18 mouse cellular contexts compared by ENCODE assay signal in genomic region chr4:82302901-82303300, GRCm38 (mm10).
DNase-seq lines count a peak whose midpoint lies in the region; ATAC-seq lines count a peak whose summit lies in the region.
"Had no signal": no experiment of that assay in that cellular context is flagged by ENCODE, and none has a peak within 500 bp of the region (broad histone marks: within the 10 kb centered on the region; RNA-seq: fewer than 3 reads in every experiment).

No protein-coding gene starts in this region.

- DNase-seq in limb, embryonic 10.5 days (ENCODE audit: low spot score): no peak
- DNase-seq in forebrain, embryonic 11.5 days (ENCODE audit: low spot score): no peak
- no peak for DNase-seq in frontal cortex, postnatal 36 days (ENCODE audit: low spot score in 2 of 2)
- DNase-seq: adrenal gland, adult 8-10 months; cerebellum, adult 2 months; kidney, adult 9 months; liver; lung, adult 2 months; lung, postnatal 4 days; right cerebral cortex, postnatal 25 days; thymus, postnatal 36 days had no signal

- no peak for ATAC-seq in limb, embryonic 12.5 days (ENCODE audit: insufficient number of reproducible peaks, insufficient read depth, low FRiP score, low TSS enrichment, low read depth)
- no peak for ATAC-seq in forebrain, embryonic 11.5 days (replicated peaks; ENCODE audit: low FRiP score)
- no peak for ATAC-seq in hindbrain, embryonic 12.5 days (ENCODE audit: low FRiP score)
- no peak for ATAC-seq in neural tube, embryonic 14.5 days (ENCODE audit: low read depth)
- no peak for ATAC-seq in megakaryocyte, adult 5-6 weeks (ENCODE audit: poor library complexity, severe bottlenecking)

- no peak overlapping the region for H3K9ac ChIP-seq in limb, embryonic 12.5 days (replicated peaks)
- no peak overlapping the region for H3K9ac ChIP-seq in forebrain, embryonic 11.5 days (ENCODE audit: low read length)
- no peak overlapping the region for H3K9ac ChIP-seq in hindbrain, embryonic 12.5 days
- H3K9ac ChIP-seq in neural tube, embryonic 14.5 days (replicated peaks; ENCODE audit: low read depth, low read length): no peak overlapping the region
- H3K9ac ChIP-seq: heart, embryonic 12.5 days had no signal

- no peaks in the 10 kb centered on the region for H3K9me3 ChIP-seq in limb, embryonic 12.5 days
- H3K9me3 ChIP-seq in limb, embryonic 10.5 days (replicated peaks): no peaks in the 10 kb centered on the region
- H3K9me3 ChIP-seq in forebrain, embryonic 11.5 days (ENCODE audit: control insufficient read depth, low read length): no peaks in the 10 kb centered on the region
- no peaks in the 10 kb centered on the region for H3K9me3 ChIP-seq in hindbrain, embryonic 12.5 days (replicated peaks)
- no peaks in the 10 kb centered on the region for H3K9me3 ChIP-seq in neural tube, embryonic 14.5 days (ENCODE audit: control insufficient read depth, low read length)
- H3K9me3 ChIP-seq: heart, embryonic 12.5 days had no signal

- no peaks in the 10 kb centered on the region for H3K27me3 ChIP-seq in limb, embryonic 12.5 days
- H3K27me3 ChIP-seq in limb, embryonic 10.5 days (ENCODE audit: low read depth, poor library complexity, severe bottlenecking): no peaks in the 10 kb centered on the region
- H3K27me3 ChIP-seq in forebrain, embryonic 11.5 days (ENCODE audit: control insufficient read depth, insufficient read depth, low read length): no peaks in the 10 kb centered on the region
- no peaks in the 10 kb centered on the region for H3K27me3 ChIP-seq in hindbrain, embryonic 12.5 days
- no peaks in the 10 kb centered on the region for H3K27me3 ChIP-seq in neural tube, embryonic 14.5 days (ENCODE audit: control insufficient read depth, insufficient read depth, low read length)
- H3K27me3 ChIP-seq: heart, embryonic 12.5 days had no signal

- no peak overlapping the region for H3K4me3 ChIP-seq in limb, embryonic 12.5 days (replicated peaks)
- no peak overlapping the region for H3K4me3 ChIP-seq in limb, embryonic 10.5 days
- no peak overlapping the region for H3K4me3 ChIP-seq in forebrain, embryonic 11.5 days (ENCODE audit: low read depth, low read length)
- H3K4me3 ChIP-seq in hindbrain, embryonic 12.5 days: no peak overlapping the region
- H3K4me3 ChIP-seq in neural tube, embryonic 14.5 days (ENCODE audit: low read depth, low read length): no peak overlapping the region
- H3K4me3 ChIP-seq: heart, embryonic 12.5 days; myocyte had no signal

- WGBS in limb, embryonic 12.5 days: 65% methylated on average over 6 of the region's 6 CpGs
- 91% methylated on average over 6 of the region's 6 CpGs for WGBS in limb, embryonic 10.5 days
- 62% methylated on average over 6 of the region's 6 CpGs for WGBS in forebrain, embryonic 11.5 days
- 66% methylated on average over 6 of the region's 6 CpGs for WGBS in hindbrain, embryonic 12.5 days
- 35% methylated on average over 6 of the region's 6 CpGs for WGBS in neural tube, embryonic 14.5 days

- no peak overlapping the region for H3K4me2 ChIP-seq in limb, embryonic 12.5 days
- no peak overlapping the region for H3K4me2 ChIP-seq in forebrain, embryonic 11.5 days (ENCODE audit: low read depth, low read length, severe bottlenecking)
- no peak overlapping the region for H3K4me2 ChIP-seq in hindbrain, embryonic 12.5 days (replicated peaks)
- no peak overlapping the region for H3K4me2 ChIP-seq in neural tube, embryonic 14.5 days (ENCODE audit: low read depth, low read length)
- H3K4me2 ChIP-seq: heart, embryonic 12.5 days had no signal

- H3K27ac ChIP-seq in limb, embryonic 12.5 days: 0 out of 2 replicates have a peak overlapping the region, but pooled peaks have one; percentile 42
- H3K27ac ChIP-seq in limb, embryonic 10.5 days: no peak overlapping the region; the same call in 1 of the 2 replicates
- H3K27ac ChIP-seq in forebrain, embryonic 11.5 days (ENCODE audit: low read depth, low read length): peak overlapping the region; percentile 92; the same call in 1 of the 2 replicates
- peak overlapping the region; percentile 50 for H3K27ac ChIP-seq in hindbrain, embryonic 12.5 days
- H3K27ac ChIP-seq in neural tube, embryonic 14.5 days (ENCODE audit: low read depth, low read length): peak overlapping the region; percentile 60; the same call in 1 of the 2 replicates

- peaks cover 61% of the 10 kb centered on the region for H3K4me1 ChIP-seq in limb, embryonic 12.5 days (replicated peaks)
- H3K4me1 ChIP-seq in limb, embryonic 10.5 days: peaks cover 66% of the 10 kb centered on the region
- H3K4me1 ChIP-seq in forebrain, embryonic 11.5 days (replicated peaks; ENCODE audit: control insufficient read depth, insufficient read depth, low read length): peaks cover 9% of the 10 kb centered on the region; the same call in 1 of the 2 replicates
- peaks cover 29% of the 10 kb centered on the region for H3K4me1 ChIP-seq in hindbrain, embryonic 12.5 days
- H3K4me1 ChIP-seq in neural tube, embryonic 14.5 days (ENCODE audit: control insufficient read depth, insufficient read depth, low read length): 0 out of 2 replicates have a peak, but pooled peaks cover 7% of the 10 kb centered on the region

- H3K36me3 ChIP-seq in limb, embryonic 12.5 days: peaks cover 7% of the 10 kb centered on the region
- peaks cover 7% of the 10 kb centered on the region for H3K36me3 ChIP-seq in limb, embryonic 10.5 days
- no peaks in the 10 kb centered on the region for H3K36me3 ChIP-seq in forebrain, embryonic 11.5 days (ENCODE audit: control insufficient read depth, insufficient read depth, low read length)
- no peaks in the 10 kb centered on the region for H3K36me3 ChIP-seq in hindbrain, embryonic 12.5 days
- H3K36me3 ChIP-seq in neural tube, embryonic 14.5 days (ENCODE audit: control insufficient read depth, insufficient read depth, low read length): no peaks in the 10 kb centered on the region
- H3K36me3 ChIP-seq: G1E had no signal
